In the genomic region with DNA sequence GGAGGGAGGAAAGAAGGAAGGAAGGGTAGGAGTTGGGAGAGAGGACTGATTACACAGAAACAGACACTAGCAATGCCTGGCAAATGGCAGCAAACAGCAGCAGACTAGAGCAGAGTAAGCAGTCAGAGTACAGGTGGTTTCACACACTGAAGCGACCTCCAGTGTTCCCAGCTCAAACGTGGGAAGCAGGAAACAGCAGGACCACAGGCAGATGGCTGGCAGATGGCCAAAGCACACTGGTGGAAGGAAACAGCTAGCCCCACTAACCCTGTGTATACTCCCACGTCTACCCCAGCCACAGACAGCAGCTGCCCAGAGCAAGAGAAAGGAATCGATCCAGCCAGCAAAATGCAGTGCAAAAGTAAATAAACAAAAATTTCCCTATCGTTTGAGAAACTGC, we compare ENCODE assay signal across 8 mouse cellular contexts. TPM values are rescaled to one million over a fixed set of nuclear protein-coding genes. Genes with fewer than 3 reads are reported as not detected.
A peak's percentile ranks its signal among the peaks of the same experiment; 100 is the strongest.
DNase-seq lines count a peak whose midpoint lies in the region; ATAC-seq lines count a peak whose summit lies in the region.

No protein-coding gene starts in this region.

- peak overlapping the region; percentile 40 for H3K4me3 ChIP-seq in megakaryocyte, embryonic 14.5 days (replicated peaks)
- no peak overlapping the region for H3K4me3 ChIP-seq in hindbrain, embryonic 12.5 days
- no peak overlapping the region for H3K4me3 ChIP-seq in stomach, embryonic 15.5 days (replicated peaks)

- no peaks in the 10 kb centered on the region for H3K27me3 ChIP-seq in megakaryocyte, embryonic 14.5 days (replicated peaks)
- H3K27me3 ChIP-seq in hindbrain, embryonic 12.5 days, result no peaks in the 10 kb centered on the region
- H3K27me3 ChIP-seq in stomach, embryonic 15.5 days (replicated peaks), result no peaks in the 10 kb centered on the region

- 27% methylated on average over 5 of the region's 5 CpGs for WGBS in hindbrain, embryonic 12.5 days
- WGBS in stomach, embryonic 15.5 days, result 7% methylated on average over 5 of the region's 5 CpGs

- H3K36me3 ChIP-seq in megakaryocyte, embryonic 14.5 days (replicated peaks; ENCODE audit: low read length), result no peaks in the 10 kb centered on the region
- peaks cover 14% of the 10 kb centered on the region for H3K36me3 ChIP-seq in hindbrain, embryonic 12.5 days
- H3K36me3 ChIP-seq in stomach, embryonic 15.5 days, result no peaks in the 10 kb centered on the region

- no peaks in the 10 kb centered on the region for H3K9me3 ChIP-seq in megakaryocyte, embryonic 14.5 days
- no peaks in the 10 kb centered on the region for H3K9me3 ChIP-seq in hindbrain, embryonic 12.5 days (replicated peaks)
- no peaks in the 10 kb centered on the region for H3K9me3 ChIP-seq in stomach, embryonic 15.5 days

- H3K27ac ChIP-seq in hindbrain, embryonic 12.5 days, result no peak overlapping the region
- peak overlapping the region; percentile 16; the same call in 1 of the 2 replicates for H3K27ac ChIP-seq in stomach, embryonic 15.5 days

- no peak for ATAC-seq in megakaryocyte, adult 5-6 weeks (ENCODE audit: poor library complexity, severe bottlenecking)
- peak; percentile 89 for ATAC-seq in hindbrain, embryonic 12.5 days (ENCODE audit: low FRiP score)
- peak; percentile 86; the same call in 1 of the 2 replicates for ATAC-seq in stomach, embryonic 15.5 days (ENCODE audit: insufficient read depth, low FRiP score, low read depth)

- H3K4me2 ChIP-seq in hindbrain, embryonic 12.5 days (replicated peaks), result no peak overlapping the region
- H3K4me2 ChIP-seq in stomach, embryonic 15.5 days, result no peak overlapping the region

- H3K4me1 ChIP-seq in megakaryocyte, embryonic 14.5 days, result peaks cover 6% of the 10 kb centered on the region
- peaks cover 7% of the 10 kb centered on the region; the same call in 1 of the 2 replicates for H3K4me1 ChIP-seq in hindbrain, embryonic 12.5 days
- 0 out of 2 replicates have a peak, but pooled peaks cover 7% of the 10 kb centered on the region for H3K4me1 ChIP-seq in stomach, embryonic 15.5 days

- H3K9ac ChIP-seq in hindbrain, embryonic 12.5 days, result no peak overlapping the region
- no peak overlapping the region for H3K9ac ChIP-seq in stomach, embryonic 15.5 days

- peak; percentile 42 for DNase-seq in forelimb bud, embryonic 11.5 days (ENCODE audit: low read depth, low spot score)
- DNase-seq in layer of hippocampus, postnatal 14 days (ENCODE audit: low spot score in 2 of 2), result peak; percentile 62 to 65
- DNase-seq in mesoderm, embryonic 11.5 days (ENCODE audit: low read depth, low spot score), result peak; percentile 68
- DNase-seq in B cell, adult 2 months, result no peak

RNA-seq across cellular contexts. Expression of a gene that starts 12.7 kb away (rescaled TPM):
- polyA plus RNA-seq in megakaryocyte, embryonic 14.5 days (2012; ENCODE audit: insufficient read depth, low replicate concordance), result 0.74 and 5.5 TPM in 2 replicates
- total RNA-seq in megakaryocyte, adult 5-6 weeks (2015), result 0.36 and 0.96 TPM in 2 replicates
- 0.55 and 0.77 TPM in 2 replicates for total RNA-seq in megakaryocyte, adult 5-6 weeks (2017)
- 54.9 and 56.6 TPM in 2 replicates for polyA plus RNA-seq in hindbrain, embryonic 12.5 days (2016; fragmentation: Nextera tagmentation; extraction: Ambion mirVana)
- total RNA-seq in layer of hippocampus, postnatal 14 days (2021), result 10 to 100 TPM; 21.3 to 22.6 TPM
- polyA plus RNA-seq in stomach, embryonic 15.5 days (2015; fragmentation: Nextera tagmentation; extraction: Ambion mirVana), result 29.7 and 32.1 TPM in 2 replicates

RNA-seq across cellular contexts. Expression of a gene that starts 35.9 kb away (rescaled TPM):
- polyA plus RNA-seq in megakaryocyte, embryonic 14.5 days (2012; ENCODE audit: insufficient read depth, low replicate concordance), result not detected in 2 replicates
- not detected in 2 replicates for total RNA-seq in megakaryocyte, adult 5-6 weeks (2015)
- 0.73 TPM in 1 of 2 replicates, not detected in the other for total RNA-seq in megakaryocyte, adult 5-6 weeks (2017)
- polyA plus RNA-seq in hindbrain, embryonic 12.5 days (2016; fragmentation: Nextera tagmentation; extraction: Ambion mirVana), result 0.98 and 1.4 TPM in 2 replicates
- under 1 TPM in 1 of 2 experiments, not detected in 1; 0.60 TPM for total RNA-seq in layer of hippocampus, postnatal 14 days (2021)
- 0.71 and 0.95 TPM in 2 replicates for polyA plus RNA-seq in stomach, embryonic 15.5 days (2015; fragmentation: Nextera tagmentation; extraction: Ambion mirVana)

Comparison
In these comparisons a context has a peak if more than half of its experiments do, and no peak if none do; other contexts are left out.
1. DNase-seq: peak in forelimb bud, embryonic 11.5 days (single experiment), layer of hippocampus, postnatal 14 days (2 of 2) and mesoderm, embryonic 11.5 days (single experiment); none in B cell, adult 2 months (0 of 2).